Mouse (Mus musculus) neural tube, embryonic 12.5 days (tissue): ENCODE data around the gene Ank3. TPM values are rescaled to one million over a fixed set of nuclear protein-coding genes. Genes with fewer than 3 reads are reported as not detected.

Experiments used
- ATAC-seq: fragments of 200-750 bp; cut with Nextera tagmentation; 2 replicates; pipeline ENCODE4 v1.8.0; 2017; ENCODE audit warnings: low read depth, mild to moderate bottlenecking, moderate TSS enrichment, moderate library complexity; ENCODE audit not compliant: low FRiP score
- H3K27ac ChIP-seq: fragments of 300-500 bp; sonication (generic); 2 replicates; pipeline ENCODE4 v1.5.1; 2016
- H3K27me3 ChIP-seq: fragments of 300-500 bp; sonication (generic); replicated peaks from 2 replicates; pipeline ENCODE4 v1.6.1; 2016; ENCODE audit warnings: mild to moderate bottlenecking
- H3K36me3 ChIP-seq: fragments of 300-500 bp; sonication (generic); 2 replicates; pipeline ENCODE4 v1.6.1; 2016; ENCODE audit warnings: mild to moderate bottlenecking
- H3K4me1 ChIP-seq: fragments of 300-500 bp; sonication (generic); 2 replicates; pipeline ENCODE4 v1.6.1; 2016
- H3K4me2 ChIP-seq: fragments of 300-500 bp; sonication (generic); replicated peaks from 2 replicates; pipeline ENCODE4 v1.6.1; 2016; ENCODE audit warnings: mild to moderate bottlenecking
- H3K4me3 ChIP-seq: fragments of 300-500 bp; sonication (generic); 2 replicates; pipeline ENCODE4 v1.5.1; 2016
- H3K9ac ChIP-seq: fragments of 300-500 bp; sonication (generic); 2 replicates; pipeline ENCODE4 v1.6.1; 2016; ENCODE audit warnings: mild to moderate bottlenecking
- H3K9me3 ChIP-seq: fragments of 300-500 bp; sonication (generic); 2 replicates; pipeline ENCODE4 v1.6.1; 2016; ENCODE audit warnings: mild to moderate bottlenecking
- WGBS: fragments of 180-500 bp; shearing (Covaris S2); methylation state at CpG from one replicate; pipeline ENCODE4 v1.1.7; 2016; 5-methylcytosine and 5-hydroxymethylcytosine counted together
- polyA plus RNA-seq: library from polyadenylated mRNA; unstranded; fragments of >200 nt; fragmentation: Nextera tagmentation; extraction: Ambion mirVana; gene quantifications from 2 replicates; pipeline ENCODE4 v1.2.1, GENCODE M21; 2016

Gene Ank3
- polyA plus RNA-seq, 1 experiment from 2014 or later: 95.5 TPM

- WGBS: 51% methylated on average over 14 of the region's 14 CpGs
- peaks cover 52% of the 10 kb centered on the region for H3K4me1 ChIP-seq
- H3K9me3 ChIP-seq: no peaks in the 10 kb centered on the region
- ATAC-seq: peak; percentile 30; the same call in 1 of the 2 replicates
- H3K4me2 ChIP-seq: no peak overlapping the region
- H3K9ac ChIP-seq: no peak overlapping the region
- H3K36me3 ChIP-seq: no peaks in the 10 kb centered on the region
- H3K27me3 ChIP-seq: no peaks in the 10 kb centered on the region
- H3K4me3 ChIP-seq: no peak overlapping the region
- no peak overlapping the region for H3K27ac ChIP-seq
Measured at GRCm38 (mm10) chr10:69725078-69725477, 326.5 kb downstream of the Ank3 start.

- Histone ChIP-seq H3K4me1 (peaks cover 52% of the 10 kb centered on the region), H3K4me2 (no peak overlapping the region), H3K27me3 (no peaks in the 10 kb centered on the region), H3K9me3 (no peaks in the 10 kb centered on the region), H3K4me3 (no peak overlapping the region), H3K27ac (no peak overlapping the region), H3K36me3 (no peaks in the 10 kb centered on the region), H3K9ac (no peak overlapping the region)
- 91% methylated on average over 2 of the region's 2 CpGs for WGBS
- ATAC-seq: no peak
Measured at GRCm38 (mm10) chr10:69726265-69726664, 327.7 kb downstream of the Ank3 start.

- Histone ChIP-seq H3K4me2 (no peak overlapping the region), H3K9me3 (no peaks in the 10 kb centered on the region), H3K4me1 (peaks cover 52% of the 10 kb centered on the region), H3K9ac (no peak overlapping the region), H3K27me3 (no peaks in the 10 kb centered on the region), H3K27ac (no peak overlapping the region), H3K4me3 (no peak overlapping the region), H3K36me3 (no peaks in the 10 kb centered on the region)
- no peak for ATAC-seq
- 87% methylated on average over 7 of the region's 7 CpGs for WGBS
Measured at GRCm38 (mm10) chr10:69726806-69727205, 328.2 kb downstream of the Ank3 start.

GRCm38 (mm10) chr10:69728876-69729275 lies 330.3 kb downstream of the Ank3 start:
- Histone ChIP-seq H3K27me3 (no peaks in the 10 kb centered on the region), H3K9me3 (no peaks in the 10 kb centered on the region), H3K9ac (no peak overlapping the region), H3K4me3 (no peak overlapping the region), H3K27ac (no peak overlapping the region), H3K4me2 (no peak overlapping the region), H3K4me1 (peaks cover 51% of the 10 kb centered on the region), H3K36me3 (no peaks in the 10 kb centered on the region)
- WGBS: 57% methylated on average over 6 of the region's 6 CpGs
- no peak for ATAC-seq

- Histone ChIP-seq H3K9me3 (no peaks in the 10 kb centered on the region), H3K27ac (peak overlapping the region; percentile 38; the same call in 1 of the 2 replicates), H3K4me2 (peak overlapping the region; percentile 42), H3K9ac (no peak overlapping the region), H3K4me1 (peaks cover 43% of the 10 kb centered on the region), H3K27me3 (no peaks in the 10 kb centered on the region), H3K36me3 (no peaks in the 10 kb centered on the region), H3K4me3 (no peak overlapping the region)
- ATAC-seq: peak; percentile 76
- 20% methylated on average over 10 of the region's 10 CpGs for WGBS
Measured at GRCm38 (mm10) chr10:69730351-69730871, 331.8 kb downstream of the Ank3 start.

GRCm38 (mm10) chr10:69731341-69731740 lies 332.8 kb downstream of the Ank3 start:
- Histone ChIP-seq H3K4me2 (peak overlapping the region; percentile 42), H3K27ac (peak overlapping the region; percentile 38; the same call in 1 of the 2 replicates), H3K4me1 (peaks cover 39% of the 10 kb centered on the region)

GRCm38 (mm10) chr10:69731863-69732262 lies 333.3 kb downstream of the Ank3 start:
- Histone ChIP-seq H3K36me3 (no peaks in the 10 kb centered on the region), H3K4me3 (no peak overlapping the region), H3K9me3 (no peaks in the 10 kb centered on the region), H3K27me3 (no peaks in the 10 kb centered on the region), H3K27ac (no peak overlapping the region), H3K4me2 (no peak overlapping the region), H3K9ac (no peak overlapping the region), H3K4me1 (peaks cover 39% of the 10 kb centered on the region)
- ATAC-seq: no peak
- 80% methylated on average over 1 of the region's 1 CpGs for WGBS

More at GRCm38 (mm10) chr10:69731341-69731740, 332.8 kb downstream of the Ank3 start:
- Histone ChIP-seq H3K9me3 (no peaks in the 10 kb centered on the region), H3K9ac (no peak overlapping the region), H3K4me3 (no peak overlapping the region), H3K27me3 (no peaks in the 10 kb centered on the region), H3K36me3 (no peaks in the 10 kb centered on the region)
- ATAC-seq: no peak
- 72% methylated on average over 5 of the region's 5 CpGs for WGBS

- H3K4me2 ChIP-seq: no peak overlapping the region
- WGBS: 76% methylated on average over 7 of the region's 7 CpGs
- H3K9me3 ChIP-seq: no peaks in the 10 kb centered on the region
- no peak overlapping the region for H3K9ac ChIP-seq
- no peak overlapping the region for H3K27ac ChIP-seq
- no peak overlapping the region for H3K4me3 ChIP-seq
- H3K36me3 ChIP-seq: no peaks in the 10 kb centered on the region
- no peak for ATAC-seq
- H3K27me3 ChIP-seq: no peaks in the 10 kb centered on the region
- peaks cover 8% of the 10 kb centered on the region for H3K4me1 ChIP-seq
Measured at GRCm38 (mm10) chr10:69736241-69736640, 337.7 kb downstream of the Ank3 start.

GRCm38 (mm10) chr10:69738741-69739271 lies 340.2 kb downstream of the Ank3 start:
- H3K27me3 ChIP-seq: no peaks in the 10 kb centered on the region
- H3K27ac ChIP-seq: no peak overlapping the region
- H3K36me3 ChIP-seq: no peaks in the 10 kb centered on the region
- ATAC-seq: no peak
- WGBS: 50% methylated on average over 5 of the region's 5 CpGs
- no peak overlapping the region for H3K4me3 ChIP-seq
- H3K4me1 ChIP-seq: peaks cover 13% of the 10 kb centered on the region; the same call in 1 of the 2 replicates
- H3K9ac ChIP-seq: no peak overlapping the region
- no peaks in the 10 kb centered on the region for H3K9me3 ChIP-seq
- H3K4me2 ChIP-seq: no peak overlapping the region

- Histone ChIP-seq H3K4me2 (no peak overlapping the region), H3K4me3 (no peak overlapping the region), H3K27me3 (no peaks in the 10 kb centered on the region), H3K4me1 (peaks cover 37% of the 10 kb centered on the region), H3K36me3 (no peaks in the 10 kb centered on the region), H3K9me3 (no peaks in the 10 kb centered on the region), H3K27ac (no peak overlapping the region), H3K9ac (no peak overlapping the region)
- ATAC-seq: no peak
- WGBS: 87% methylated on average over 3 of the region's 3 CpGs
Measured at GRCm38 (mm10) chr10:69742528-69742927, 344.0 kb downstream of the Ank3 start.

- peak overlapping the region; percentile 10; the same call in 1 of the 2 replicates for H3K4me2 ChIP-seq
- no peaks in the 10 kb centered on the region for H3K36me3 ChIP-seq
- no peak overlapping the region for H3K9ac ChIP-seq
- H3K4me3 ChIP-seq: no peak overlapping the region
- H3K27ac ChIP-seq: peak overlapping the region; percentile 50; the same call in 1 of the 2 replicates
- 44% methylated on average over 8 of the region's 8 CpGs for WGBS
- H3K9me3 ChIP-seq: no peaks in the 10 kb centered on the region
- H3K4me1 ChIP-seq: peaks cover 40% of the 10 kb centered on the region
- no peaks in the 10 kb centered on the region for H3K27me3 ChIP-seq
- peak; percentile 69; the same call in 1 of the 2 replicates for ATAC-seq
Measured at GRCm38 (mm10) chr10:69744181-69744580, 345.6 kb downstream of the Ank3 start.

- Histone ChIP-seq H3K36me3 (no peaks in the 10 kb centered on the region), H3K27ac (peak overlapping the region; percentile 50), H3K4me1 (peaks cover 40% of the 10 kb centered on the region), H3K4me3 (no peak overlapping the region), H3K9ac (no peak overlapping the region), H3K4me2 (0 out of 2 replicates have a peak overlapping the region, but pooled peaks have one; percentile 10), H3K9me3 (no peaks in the 10 kb centered on the region), H3K27me3 (no peaks in the 10 kb centered on the region)
- WGBS: 68% methylated on average over 5 of the region's 5 CpGs
- no peak for ATAC-seq
Measured at GRCm38 (mm10) chr10:69744871-69745270, 346.3 kb downstream of the Ank3 start.

- no peak for ATAC-seq
- Histone ChIP-seq H3K9me3 (no peaks in the 10 kb centered on the region), H3K4me1 (peaks cover 40% of the 10 kb centered on the region), H3K27me3 (no peaks in the 10 kb centered on the region), H3K9ac (no peak overlapping the region), H3K36me3 (no peaks in the 10 kb centered on the region), H3K4me2 (no peak overlapping the region), H3K27ac (no peak overlapping the region), H3K4me3 (no peak overlapping the region)
- WGBS: 83% methylated on average over 8 of the region's 8 CpGs
Measured at GRCm38 (mm10) chr10:69746322-69746721, 347.7 kb downstream of the Ank3 start.
